Mouse (Mus musculus) megakaryocyte progenitor cell, adult 5-6 weeks (primary cell): ENCODE results near the gene Usp46. TPM values are rescaled to one million over a fixed set of nuclear protein-coding genes. Genes with fewer than 3 reads are reported as not detected.
"Not testable (repeated sequence)": the region's sequence is repeated elsewhere in the genome, so short reads cannot be mapped to it uniquely, and the experiment has no call there.

Source experiments
- ATAC-seq: replicated peaks from 2 replicates; pipeline ENCODE4 v1.8.0; 2016; ENCODE audit warnings: mild to moderate bottlenecking, moderate TSS enrichment, inconsistent platforms; ENCODE audit not compliant: poor library complexity
- total RNA-seq, 2 experiments: library from RNA; stranded (forward) in 1 of 2; stranded (reverse) in 1 of 2; fragments of 157-497, 149-512 nt in 1 of 2; fragments of 200-1000 nt in 1 of 2; gene quantifications; 2 replicates each; pipeline versions ENCODE4 v1.2.3 to v1.2.4; 2015 to 2017

Usp46 gene
- total RNA-seq, 2 experiments from 2014 or later: 14.2 to 25.0 TPM

GRCm38 (mm10) chr5:74028691-74029479 is 39.3 kb downstream of the Usp46 start:
- 0 out of 2 replicates have a peak, but pooled peaks have one; percentile 23 for ATAC-seq

GRCm38 (mm10) chr5:74028221-74028620 is 40.0 kb downstream of the Usp46 start:
- peak; percentile 71 for ATAC-seq

GRCm38 (mm10) chr5:74020506-74020905 is 47.7 kb downstream of the Usp46 start:
- no peak for ATAC-seq

GRCm38 (mm10) chr5:74018870-74019565 is 49.2 kb downstream of the Usp46 start:
- no peak for ATAC-seq

GRCm38 (mm10) chr5:74017488-74017887 is 50.7 kb downstream of the Usp46 start:
- ATAC-seq: no peak

- ATAC-seq: no peak
Observed at GRCm38 (mm10) chr5:74011629-74012028, 56.6 kb downstream of the Usp46 start.

GRCm38 (mm10) chr5:74007492-74008070 is 60.6 kb downstream of the Usp46 start:
- ATAC-seq: no peak

GRCm38 (mm10) chr5:74005936-74006335 is 62.3 kb downstream of the Usp46 start:
- no peak for ATAC-seq

- ATAC-seq: 0 out of 2 replicates have a peak, but pooled peaks have one; percentile 31
Observed at GRCm38 (mm10) chr5:74001743-74002142, 66.5 kb downstream of the Usp46 start.

GRCm38 (mm10) chr5:73998966-73999365 is 69.3 kb downstream of the Usp46 start:
- no peak for ATAC-seq

GRCm38 (mm10) chr5:73994850-73995249 is 73.4 kb downstream of the Usp46 start:
- no peak for ATAC-seq

- peak; percentile 73 for ATAC-seq
Observed at GRCm38 (mm10) chr5:73993538-73993937, 74.7 kb downstream of the Usp46 start.

- no peak for ATAC-seq
Observed at GRCm38 (mm10) chr5:73992321-73992720, 75.9 kb downstream of the Usp46 start.

- ATAC-seq: no peak
Observed at GRCm38 (mm10) chr5:73989532-73989931, 78.7 kb downstream of the Usp46 start.

- ATAC-seq: peak; percentile 78
Observed at GRCm38 (mm10) chr5:73987777-73988560, 80.3 kb downstream of the Usp46 start.

- ATAC-seq: no peak
Observed at GRCm38 (mm10) chr5:73977426-73977825, 90.8 kb downstream of the Usp46 start.

GRCm38 (mm10) chr5:73971701-73972100 is 96.5 kb downstream of the Usp46 start:
- no peak for ATAC-seq

- ATAC-seq: no peak
Observed at GRCm38 (mm10) chr5:73970024-73970628, 98.1 kb downstream of the Usp46 start.

- ATAC-seq: no peak
Observed at GRCm38 (mm10) chr5:73969338-73969737, 98.9 kb downstream of the Usp46 start.

- ATAC-seq: no peak
Observed at GRCm38 (mm10) chr5:73959779-73960178, 108.5 kb downstream of the Usp46 start.

GRCm38 (mm10) chr5:73958614-73959013 is 109.6 kb downstream of the Usp46 start:
- not testable (repeated sequence) for ATAC-seq
